Mouse (Mus musculus): ENCODE measurements around the gene Snrpc. TPM values are rescaled to one million over a fixed set of nuclear protein-coding genes. Genes with fewer than 3 reads are reported as not detected.
"Not testable (repeated sequence)": the region's sequence is repeated elsewhere in the genome, so short reads cannot be mapped to it uniquely, and the experiment has no call there.

Snrpc gene
- polyA plus RNA-seq (2015; fragmentation: Nextera tagmentation; extraction: Ambion mirVana), result 299 and 322 TPM in 2 replicates

DNA sequence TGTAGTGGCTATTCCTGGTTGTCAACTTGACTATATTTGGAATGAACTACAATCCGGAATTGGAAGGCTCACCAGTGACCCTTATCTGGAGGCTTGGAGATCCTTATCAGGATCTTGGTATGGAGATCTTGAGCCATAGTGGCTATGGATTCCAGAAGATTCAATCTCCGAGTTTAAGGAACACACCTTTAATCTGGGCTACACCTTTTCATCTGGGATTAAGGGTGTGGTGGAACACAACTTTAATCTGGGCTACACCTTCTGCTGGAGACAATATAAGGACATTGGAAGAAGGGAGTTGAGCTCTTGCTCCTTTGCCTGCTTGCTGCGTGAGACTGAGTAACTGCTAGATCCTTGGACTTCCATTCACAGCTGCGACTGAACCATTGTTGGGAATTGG lies at the start of gene Snrpc:
Gene Snrpc, plus strand, starts transcription at position 301 of the 400 bp plus-strand sequence.
- not testable (repeated sequence) for H3K4me2 ChIP-seq (replicated peaks); H3K9me3 ChIP-seq; H3K9ac ChIP-seq (replicated peaks); H3K27me3 ChIP-seq; H3K4me3 ChIP-seq; H3K36me3 ChIP-seq; H3K27ac ChIP-seq (replicated peaks); ATAC-seq (replicated peaks)
- H3K4me1 ChIP-seq, result peaks cover 15% of the 10 kb centered on the region
- WGBS, result 93% methylated on average over 4 of the region's 4 CpGs

DNA sequence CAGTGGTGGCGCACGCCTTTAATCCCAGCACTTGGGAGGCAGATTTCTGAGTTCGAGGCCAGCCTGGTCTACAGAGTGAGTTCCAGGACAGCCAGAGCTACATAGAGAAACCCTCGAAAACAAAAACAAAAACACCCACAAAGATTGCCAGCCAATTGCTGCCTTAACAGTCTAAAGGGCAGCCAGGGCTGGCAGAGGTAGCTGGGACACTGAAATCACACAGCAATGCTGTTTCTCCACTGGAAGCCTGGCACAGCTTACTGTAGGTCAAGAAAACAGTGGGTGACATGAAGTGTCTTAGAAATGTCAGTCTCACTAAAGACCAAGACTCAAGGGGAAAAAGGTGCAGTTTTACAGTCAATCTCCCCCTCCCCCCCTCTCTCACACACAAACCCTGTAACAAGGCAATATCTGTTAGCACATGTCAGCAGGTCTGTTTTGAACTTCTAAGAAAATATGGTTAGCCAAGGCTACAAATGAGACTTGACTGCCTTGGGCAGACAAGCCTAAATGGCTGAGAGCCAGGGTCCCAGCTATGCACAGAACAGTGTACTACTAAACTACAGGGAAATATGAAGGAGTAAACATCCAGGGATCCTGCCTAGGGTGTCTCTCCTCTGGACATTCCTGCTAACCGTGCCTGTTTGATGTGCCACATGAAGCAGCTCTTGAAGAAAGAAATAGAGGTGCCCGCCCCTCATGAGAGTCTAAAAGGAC lies 49.3 kb upstream of the Snrpc start:
- Histone ChIP-seq H3K9ac (replicated peaks) (no peak overlapping the region), H3K4me3 (no peak overlapping the region), H3K27me3 (no peaks in the 10 kb centered on the region), H3K9me3 (no peaks in the 10 kb centered on the region), H3K4me2 (replicated peaks) (no peak overlapping the region), H3K27ac (replicated peaks) (no peak overlapping the region), H3K36me3 (peaks cover 12% of the 10 kb centered on the region), H3K4me1 (no peaks in the 10 kb centered on the region)
- ATAC-seq (replicated peaks), result no peak
- 92% methylated on average over 6 of the region's 6 CpGs for whole genome bisulfite sequencing

DNA sequence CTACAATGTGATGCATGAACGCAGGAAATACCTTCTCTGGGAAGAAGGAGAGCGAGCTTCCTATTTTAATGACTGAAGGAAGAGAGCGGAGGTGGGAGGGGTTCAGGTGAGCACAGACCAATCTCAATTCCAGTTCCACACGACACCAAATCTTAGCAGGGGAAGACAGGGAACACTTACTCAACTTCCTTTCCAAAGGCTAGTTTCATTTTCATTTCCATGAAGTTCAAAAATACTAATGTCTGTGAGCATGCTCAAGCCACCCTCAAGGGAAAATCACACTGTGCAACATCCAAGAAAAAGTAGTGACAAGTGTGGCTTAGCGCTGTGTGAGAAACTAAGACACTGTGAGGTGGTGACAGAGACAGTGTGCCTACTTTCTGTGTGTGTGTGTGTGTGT lies 47.9 kb upstream of the Snrpc start:
- Histone ChIP-seq H3K4me1 (no peaks in the 10 kb centered on the region), H3K27ac (replicated peaks) (no peak overlapping the region), H3K9me3 (no peaks in the 10 kb centered on the region), H3K4me3 (no peak overlapping the region), H3K36me3 (peaks cover 9% of the 10 kb centered on the region), H3K9ac (replicated peaks) (no peak overlapping the region), H3K27me3 (no peaks in the 10 kb centered on the region), H3K4me2 (replicated peaks) (no peak overlapping the region)
- ATAC-seq (replicated peaks), result no peak
- WGBS, result 94% methylated on average over 5 of the region's 5 CpGs

DNA sequence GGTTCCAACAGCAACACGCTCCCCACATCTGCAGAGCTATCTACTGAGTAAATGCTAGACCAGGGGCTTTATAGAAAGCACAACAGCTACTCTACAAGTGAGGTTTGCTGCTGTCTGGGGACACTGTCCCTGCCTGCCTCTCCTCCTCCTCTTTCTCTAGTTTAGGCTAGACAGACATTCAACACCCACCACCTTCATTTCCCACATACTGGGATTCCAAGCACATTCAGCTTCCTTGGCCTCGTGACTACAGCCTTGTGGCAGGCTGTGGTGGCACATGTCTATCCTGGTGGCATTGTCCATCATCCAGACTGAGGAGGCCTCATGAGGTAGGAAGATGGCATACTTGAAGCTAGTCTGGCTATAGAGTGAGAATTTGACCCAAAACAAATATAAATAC lies 47.0 kb upstream of the Snrpc start:
- no peaks in the 10 kb centered on the region for H3K9me3 ChIP-seq
- no peaks in the 10 kb centered on the region for H3K27me3 ChIP-seq
- H3K4me2 ChIP-seq (replicated peaks), result no peak overlapping the region
- H3K36me3 ChIP-seq, result peaks cover under 1% of the 10 kb centered on the region; the same call in 1 of the 2 replicates
- no peak for ATAC-seq (replicated peaks)
- no peak overlapping the region for H3K9ac ChIP-seq (replicated peaks)
- H3K27ac ChIP-seq (replicated peaks), result no peak overlapping the region
- 86% methylated on average over 2 of the region's 2 CpGs for WGBS
- no peak overlapping the region for H3K4me3 ChIP-seq
- H3K4me1 ChIP-seq, result peaks cover 1% of the 10 kb centered on the region; the same call in 1 of the 2 replicates

DNA sequence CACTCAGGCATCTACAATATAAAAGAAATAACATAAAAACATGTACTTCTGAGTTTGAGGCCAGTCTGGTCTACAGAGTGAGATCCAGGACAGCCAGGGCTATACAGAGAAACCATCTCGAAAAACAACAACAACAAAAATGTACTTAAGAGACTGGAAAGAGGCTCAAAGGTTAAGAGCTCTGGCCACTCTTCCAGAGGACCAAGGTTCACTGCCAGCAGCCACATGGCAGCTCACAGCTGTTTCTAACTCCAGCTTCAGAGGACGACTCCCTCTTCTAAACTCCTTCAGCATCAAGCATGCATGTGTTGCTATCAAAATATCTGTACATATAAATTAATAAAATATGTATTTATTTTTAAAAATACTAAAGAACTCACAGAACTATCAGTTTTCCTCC lies 46.4 kb upstream of the Snrpc start:
- 96% methylated on average over 2 of the region's 2 CpGs for WGBS

DNA sequence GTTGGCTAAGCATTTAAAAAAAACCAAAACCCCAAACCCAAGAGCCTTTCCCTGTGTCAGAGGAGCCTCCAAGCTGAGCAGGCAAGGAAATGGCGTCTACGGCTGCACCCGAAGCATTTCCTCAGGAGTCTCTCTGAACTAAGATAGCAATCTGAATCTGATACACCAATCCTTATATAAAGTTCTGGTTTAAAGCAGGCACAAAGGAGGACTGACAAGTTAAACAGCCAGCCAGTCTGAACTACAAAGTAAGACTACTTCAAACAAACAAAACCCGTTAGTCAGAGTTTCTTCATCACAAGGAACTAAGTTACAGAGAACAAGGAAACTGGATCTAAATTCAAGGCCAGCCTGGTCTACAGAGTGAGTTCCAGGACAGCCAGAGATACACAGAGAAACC lies 45.4 kb upstream of the Snrpc start:
- Histone ChIP-seq H3K27ac (replicated peaks) (no peak overlapping the region), H3K9me3 (no peaks in the 10 kb centered on the region), H3K9ac (replicated peaks) (no peak overlapping the region), H3K27me3 (no peaks in the 10 kb centered on the region), H3K4me3 (no peak overlapping the region), H3K4me2 (replicated peaks) (no peak overlapping the region), H3K4me1 (peaks cover 17% of the 10 kb centered on the region), H3K36me3 (no peaks in the 10 kb centered on the region)
- no peak for ATAC-seq (replicated peaks)
- 83% methylated on average over 4 of the region's 4 CpGs for WGBS

More for the DNA sequence above, 46.4 kb upstream of the Snrpc start:
- Histone ChIP-seq H3K36me3 (no peaks in the 10 kb centered on the region), H3K9ac (replicated peaks) (no peak overlapping the region), H3K4me2 (replicated peaks) (no peak overlapping the region), H3K27me3 (no peaks in the 10 kb centered on the region), H3K27ac (replicated peaks) (no peak overlapping the region), H3K4me1 (peaks cover 7% of the 10 kb centered on the region), H3K4me3 (no peak overlapping the region), H3K9me3 (no peaks in the 10 kb centered on the region)
- ATAC-seq (replicated peaks), result no peak

DNA sequence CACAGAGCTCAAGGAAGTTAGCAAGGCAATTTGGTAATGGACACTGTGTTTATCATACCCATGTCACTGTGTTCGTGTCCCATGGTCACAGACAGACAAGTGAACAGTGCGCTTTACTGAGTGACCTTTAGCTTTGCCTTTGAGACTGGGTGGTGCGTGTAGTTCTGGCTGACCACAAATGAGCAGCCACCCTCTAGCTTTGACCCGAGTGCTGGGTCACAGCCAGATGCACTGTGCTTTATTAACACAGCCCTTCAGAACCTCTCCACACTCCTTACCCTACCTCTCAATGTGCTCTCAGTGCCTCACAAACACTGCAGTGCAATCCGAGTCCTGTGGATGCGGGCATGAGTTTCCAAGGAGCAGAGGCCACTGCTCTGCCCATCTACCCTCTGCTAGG lies 44.8 kb upstream of the Snrpc start:
- Histone ChIP-seq H3K4me3 (no peak overlapping the region), H3K27me3 (no peaks in the 10 kb centered on the region), H3K27ac (replicated peaks) (no peak overlapping the region), H3K9ac (replicated peaks) (no peak overlapping the region), H3K36me3 (no peaks in the 10 kb centered on the region), H3K4me1 (peaks cover 23% of the 10 kb centered on the region), H3K4me2 (replicated peaks) (no peak overlapping the region), H3K9me3 (no peaks in the 10 kb centered on the region)
- no peak for ATAC-seq (replicated peaks)
- 93% methylated on average over 6 of the region's 6 CpGs for WGBS

DNA sequence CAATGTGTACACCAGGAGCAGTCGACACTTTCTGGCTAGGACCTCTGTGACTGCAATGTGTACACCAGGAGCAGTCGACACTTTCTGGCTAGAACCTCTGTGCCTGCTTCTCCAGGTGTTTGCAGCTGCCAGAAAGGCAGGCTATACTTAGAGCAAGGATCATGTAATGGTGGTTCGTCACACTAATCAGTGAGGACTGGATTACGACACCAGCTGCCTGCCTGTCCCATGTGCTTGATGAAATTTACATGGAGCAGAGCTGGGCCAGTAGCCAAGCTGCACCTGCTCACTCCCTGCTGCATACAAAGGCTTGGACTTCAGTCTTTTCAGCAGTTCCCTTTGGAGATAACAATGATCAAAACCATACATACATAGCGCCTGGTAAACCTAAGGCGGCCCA lies 41.2 kb upstream of the Snrpc start:
- 22% methylated on average over 6 of the region's 6 CpGs for WGBS
- Histone ChIP-seq H3K27ac (replicated peaks) (peak overlapping the region; percentile 92), H3K36me3 (no peaks in the 10 kb centered on the region), H3K4me1 (peaks cover 32% of the 10 kb centered on the region), H3K4me2 (replicated peaks) (peak overlapping the region; percentile 36), H3K4me3 (peak overlapping the region; percentile 12; the same call in 1 of the 2 replicates), H3K9ac (replicated peaks) (peak overlapping the region; percentile 29; the same call in 1 of the 2 replicates), H3K9me3 (no peaks in the 10 kb centered on the region), H3K27me3 (no peaks in the 10 kb centered on the region)
- peak; percentile 88 for ATAC-seq (replicated peaks)

DNA sequence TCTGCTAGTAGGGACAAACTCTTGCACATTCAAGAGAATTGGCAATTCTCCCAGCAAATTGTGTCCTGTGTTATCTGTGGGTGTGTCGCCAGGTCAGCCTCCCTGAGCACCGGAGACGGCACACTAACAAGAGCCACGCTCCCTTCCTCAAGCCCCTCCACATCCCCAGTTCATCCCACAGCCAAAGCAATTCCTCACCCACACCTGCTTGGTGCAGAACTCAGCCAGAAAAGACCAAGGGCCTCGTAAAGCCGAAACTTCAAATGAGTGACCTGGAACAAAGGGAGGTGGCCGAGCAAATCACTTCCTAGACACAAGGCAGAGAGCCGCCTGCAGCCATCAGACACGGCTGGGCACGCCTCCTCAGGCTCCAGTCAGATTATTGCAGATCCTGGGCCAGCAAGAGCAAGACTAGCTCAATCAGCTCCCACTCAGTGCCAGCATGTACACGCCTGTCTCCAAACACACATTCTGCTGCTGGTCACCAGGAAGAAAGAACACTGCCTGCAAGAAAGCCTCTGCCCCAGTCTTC lies 40.5 kb upstream of the Snrpc start:
- peaks cover 32% of the 10 kb centered on the region for H3K4me1 ChIP-seq
- H3K36me3 ChIP-seq, result no peaks in the 10 kb centered on the region
- peak overlapping the region; percentile 92 for H3K27ac ChIP-seq (replicated peaks)
- WGBS, result 15% methylated on average over 11 of the region's 11 CpGs
- no peaks in the 10 kb centered on the region for H3K9me3 ChIP-seq
- H3K4me2 ChIP-seq (replicated peaks), result peak overlapping the region; percentile 36
- H3K9ac ChIP-seq (replicated peaks), result peak overlapping the region; percentile 38
- ATAC-seq (replicated peaks), result peak; percentile 76
- H3K27me3 ChIP-seq, result no peaks in the 10 kb centered on the region
- peak overlapping the region; percentile 12 for H3K4me3 ChIP-seq

DNA sequence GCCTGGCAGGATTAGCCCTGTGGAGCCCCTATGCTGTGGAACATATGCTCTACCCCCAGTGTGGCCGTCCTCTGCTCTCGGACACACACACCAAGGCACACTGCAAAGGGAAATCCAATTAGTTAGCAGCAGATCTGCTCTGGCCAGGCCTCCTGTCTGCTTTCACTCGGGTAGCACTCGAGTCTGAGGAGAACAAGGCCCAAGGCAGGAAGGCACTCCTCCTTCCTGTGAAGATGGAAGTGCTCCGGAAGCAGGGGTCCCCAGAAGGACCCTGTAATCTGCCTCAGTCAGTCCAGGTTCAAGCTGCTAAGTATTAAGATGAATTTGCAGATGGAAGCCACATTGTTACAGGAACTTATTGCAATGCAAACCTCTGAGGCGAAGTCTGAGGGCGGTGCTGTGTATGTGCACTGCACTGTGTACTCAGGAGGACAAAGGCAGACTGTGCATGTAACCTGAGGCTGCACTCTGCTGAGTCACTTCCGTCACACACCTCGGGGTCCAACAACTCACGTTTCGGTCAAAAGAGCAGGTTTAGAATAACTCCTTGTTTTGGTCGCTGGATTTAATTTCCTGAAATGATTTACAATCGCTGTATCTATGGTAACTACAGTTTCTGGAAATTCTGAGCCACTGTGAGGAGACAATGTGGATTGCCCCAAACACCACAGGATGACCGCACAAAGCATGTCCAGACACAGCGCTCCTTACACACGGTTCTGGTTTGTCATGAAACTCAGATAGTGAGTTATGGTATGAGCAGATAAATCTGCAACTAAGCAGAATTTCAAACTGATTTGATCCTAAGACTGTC lies 38.0 kb upstream of the Snrpc start:
- no peak overlapping the region for H3K9ac ChIP-seq (replicated peaks)
- 60% methylated on average over 16 of the region's 16 CpGs for WGBS
- H3K27ac ChIP-seq (replicated peaks), result peak overlapping the region; percentile 53
- H3K4me3 ChIP-seq, result no peak overlapping the region
- no peaks in the 10 kb centered on the region for H3K36me3 ChIP-seq
- ATAC-seq (replicated peaks), result no peak
- H3K4me2 ChIP-seq (replicated peaks), result no peak overlapping the region
- no peaks in the 10 kb centered on the region for H3K9me3 ChIP-seq
- peaks cover 34% of the 10 kb centered on the region for H3K4me1 ChIP-seq
- H3K27me3 ChIP-seq, result no peaks in the 10 kb centered on the region

DNA sequence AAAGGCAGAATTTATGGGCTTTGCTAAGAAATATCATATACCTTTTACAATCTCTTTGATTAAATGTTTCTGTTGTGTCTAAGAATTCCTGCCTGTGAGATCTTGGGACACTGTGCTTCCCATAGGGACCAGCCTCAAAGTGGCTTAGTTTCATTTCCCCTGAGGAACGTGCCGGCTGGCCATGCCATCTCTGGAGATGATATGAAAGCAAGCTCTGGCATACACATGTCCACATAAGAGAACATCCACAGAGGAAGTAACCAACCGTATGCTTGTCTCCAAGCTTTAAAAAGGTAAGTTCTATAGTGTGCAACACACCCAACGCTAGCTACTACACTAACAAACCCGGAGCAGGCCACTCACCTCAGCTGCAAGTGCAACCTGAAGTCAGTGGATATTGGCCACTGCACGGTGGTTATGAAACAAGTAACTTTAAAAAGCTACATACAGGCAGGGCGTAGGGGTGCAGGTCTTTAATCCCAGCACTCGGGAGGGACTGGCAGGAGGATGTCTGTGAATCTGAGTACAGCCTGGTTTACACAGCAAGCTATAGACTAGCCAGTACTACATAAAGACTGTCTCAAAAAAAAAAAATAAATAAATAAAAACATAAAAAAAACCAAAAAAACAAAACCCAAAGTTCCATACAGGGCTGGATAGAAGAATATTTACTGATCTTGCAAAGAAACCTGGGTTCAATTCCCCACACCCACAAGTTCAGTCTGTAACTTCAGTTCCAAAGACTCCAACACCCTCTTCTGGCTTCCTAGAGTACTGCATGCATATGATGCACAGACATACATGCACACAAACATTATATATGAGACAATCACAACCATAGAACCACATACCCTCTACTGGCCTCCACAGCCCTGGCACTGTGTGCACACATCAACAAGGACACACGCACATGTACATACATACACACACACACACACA lies 37.0 kb upstream of the Snrpc start:
- no peak for ATAC-seq (replicated peaks)
- Histone ChIP-seq H3K4me3 (no peak overlapping the region), H3K9me3 (no peaks in the 10 kb centered on the region), H3K9ac (replicated peaks) (no peak overlapping the region), H3K36me3 (no peaks in the 10 kb centered on the region), H3K4me2 (replicated peaks) (no peak overlapping the region), H3K27me3 (no peaks in the 10 kb centered on the region), H3K4me1 (peaks cover 37% of the 10 kb centered on the region), H3K27ac (replicated peaks) (no peak overlapping the region)
- WGBS, result 92% methylated on average over 9 of the region's 9 CpGs

All from forebrain, embryonic 15.5 days (tissue).